12 mouse cellular contexts compared by ENCODE assay signal in the genomic region with DNA sequence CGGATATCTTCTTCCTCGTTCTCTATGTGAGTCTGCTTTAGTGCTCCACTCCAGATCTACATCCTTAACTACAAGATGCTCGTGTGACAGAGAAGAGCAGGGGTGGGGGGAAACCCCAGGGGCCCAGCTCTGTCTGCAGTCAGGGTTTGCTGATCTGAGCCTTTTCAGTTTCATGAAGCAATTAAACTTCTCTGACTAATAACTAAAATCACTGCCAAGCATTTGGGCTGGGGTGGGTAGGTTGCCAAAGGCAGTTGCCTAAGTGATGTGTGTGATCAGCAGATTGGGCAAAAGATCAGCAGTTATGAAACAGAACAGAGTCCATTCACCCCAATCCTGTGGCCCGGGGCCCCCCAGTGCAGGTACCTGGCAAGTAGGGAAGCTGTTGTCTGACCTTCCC.
A peak's percentile ranks its signal among the peaks of the same experiment; 100 is the strongest.
DNase-seq lines count a peak whose midpoint lies in the region; ATAC-seq lines count a peak whose summit lies in the region.
"Had no signal": no experiment of that assay in that cellular context is flagged by ENCODE, and none has a peak within 500 bp of the region (broad histone marks: within the 10 kb centered on the region; RNA-seq: fewer than 3 reads in every experiment).

No protein-coding gene starts in this region.

- H3K27me3 ChIP-seq in heart, embryonic 11.5 days (ENCODE audit: control insufficient read depth, insufficient read depth, low read length): no peaks in the 10 kb centered on the region
- no peaks in the 10 kb centered on the region for H3K27me3 ChIP-seq in forebrain, embryonic 12.5 days
- H3K27me3 ChIP-seq: hindbrain, embryonic 15.5 days; limb, embryonic 12.5 days had no signal

- H3K9me3 ChIP-seq in heart, embryonic 11.5 days (replicated peaks; ENCODE audit: control insufficient read depth, low read length): no peaks in the 10 kb centered on the region
- H3K9me3 ChIP-seq in forebrain, embryonic 12.5 days: 0 out of 2 replicates have a peak, but pooled peaks cover 4% of the 10 kb centered on the region
- H3K9me3 ChIP-seq: hindbrain, embryonic 15.5 days; limb, embryonic 12.5 days had no signal

- peaks cover 5% of the 10 kb centered on the region for H3K4me1 ChIP-seq in heart, embryonic 11.5 days (ENCODE audit: control insufficient read depth, insufficient read depth, low read length)
- no peaks in the 10 kb centered on the region for H3K4me1 ChIP-seq in forebrain, embryonic 12.5 days

- H3K4me3 ChIP-seq in heart, embryonic 11.5 days (ENCODE audit: low read depth, low read length): no peak overlapping the region
- H3K4me3 ChIP-seq in forebrain, embryonic 12.5 days (replicated peaks): no peak overlapping the region
- H3K4me3 ChIP-seq: hindbrain, embryonic 15.5 days; limb, embryonic 12.5 days had no signal

- H3K27ac ChIP-seq in heart, embryonic 11.5 days (ENCODE audit: low read depth, low read length): no peak overlapping the region
- no peak overlapping the region for H3K27ac ChIP-seq in forebrain, embryonic 12.5 days
- H3K27ac ChIP-seq: hindbrain, embryonic 15.5 days; limb, embryonic 12.5 days had no signal

- H3K9ac ChIP-seq in heart, embryonic 11.5 days (ENCODE audit: low read depth, low read length): no peak overlapping the region
- no peak overlapping the region for H3K9ac ChIP-seq in forebrain, embryonic 12.5 days
- H3K9ac ChIP-seq: hindbrain, embryonic 15.5 days; limb, embryonic 12.5 days had no signal

- no peaks in the 10 kb centered on the region for H3K36me3 ChIP-seq in heart, embryonic 11.5 days (ENCODE audit: control insufficient read depth, insufficient read depth, low read length)
- H3K36me3 ChIP-seq in forebrain, embryonic 12.5 days (replicated peaks): no peaks in the 10 kb centered on the region
- H3K36me3 ChIP-seq: hindbrain, embryonic 15.5 days had no signal

- 86% methylated on average over 4 of the region's 4 CpGs for WGBS in heart, embryonic 11.5 days (ENCODE audit: insufficient replicate concordance)
- WGBS in forebrain, embryonic 12.5 days: 91% methylated on average over 4 of the region's 4 CpGs

- DNase-seq in heart, adult 9 months (ENCODE audit: low spot score in 2 of 2): peak; percentile 15 to 33
- peak; percentile 22 for DNase-seq in 3T3-L1 (ENCODE audit: low read depth, low spot score)
- peak; percentile 63 for DNase-seq in adrenal gland, adult 8-10 months
- DNase-seq in induced T-regulatory cell, adult 2 months (ENCODE audit: low read depth): peak; percentile 77
- no peak for DNase-seq in embryo, embryonic 10.5 days (ENCODE audit: low spot score)
- DNase-seq in frontal cortex, postnatal 36 days (ENCODE audit: low spot score in 2 of 2): no peak
- DNase-seq: embryo, embryonic 11 days; right cerebral cortex, postnatal 25 days had no signal

- no peak for ATAC-seq in heart, embryonic 11.5 days (replicated peaks; ENCODE audit: insufficient number of reproducible peaks, low FRiP score, low TSS enrichment)
- ATAC-seq in forebrain, embryonic 12.5 days (ENCODE audit: low FRiP score): no peak

- no peak overlapping the region for H3K4me2 ChIP-seq in heart, embryonic 11.5 days
- no peak overlapping the region for H3K4me2 ChIP-seq in forebrain, embryonic 12.5 days
- H3K4me2 ChIP-seq: hindbrain, embryonic 15.5 days; limb, embryonic 12.5 days had no signal

Comparison
In these comparisons a context has a peak if more than half of its experiments do, and no peak if none do; other contexts are left out.
1. DNase-seq: peak in heart, adult 9 months (2 of 2), 3T3-L1 (single experiment), adrenal gland, adult 8-10 months (single experiment) and induced T-regulatory cell, adult 2 months (single experiment); none in embryo, embryonic 10.5 days (single experiment) and frontal cortex, postnatal 36 days (0 of 2).